Mouse (Mus musculus) forebrain, embryonic 15.5 days (tissue): ENCODE measurements at regions not wholly inside any gene's neighbourhood (a gene's known extent, or its start where the extent isn't known, plus 50 kb on each side); places are given as distances from the start of the nearest gene placed in this dataset.
A peak's percentile ranks its signal among the peaks of the same experiment; 100 is the strongest.

Experiments
- ATAC-seq: fragments of 200-750 bp; cut with Nextera tagmentation; replicated peaks from 2 replicates; pipeline ENCODE4 v1.8.0; 2017; ENCODE audit warnings: mild to moderate bottlenecking, moderate TSS enrichment, moderate library complexity
- H3K27ac ChIP-seq: fragments of 300-500 bp; sonication (generic); replicated peaks from 2 replicates; pipeline ENCODE4 v1.5.1; 2015; ENCODE audit warnings: mild to moderate bottlenecking, inconsistent platforms
- H3K27me3 ChIP-seq: fragments of 300-500 bp; sonication (generic); 2 replicates; pipeline ENCODE4 v1.6.1; 2015; ENCODE audit warnings: inconsistent platforms
- H3K36me3 ChIP-seq: fragments of 300-500 bp; sonication (generic); 2 replicates; pipeline ENCODE4 v1.6.1; 2015; ENCODE audit warnings: mild to moderate bottlenecking, inconsistent platforms
- H3K4me1 ChIP-seq: fragments of 300-500 bp; sonication (generic); 2 replicates; pipeline ENCODE4 v1.6.1; 2015; ENCODE audit warnings: inconsistent platforms
- H3K4me2 ChIP-seq: fragments of 300-500 bp; sonication (generic); replicated peaks from 2 replicates; pipeline ENCODE4 v1.6.1; 2015; ENCODE audit warnings: mild to moderate bottlenecking, inconsistent platforms
- H3K4me3 ChIP-seq: fragments of 300-500 bp; sonication (generic); 2 replicates; pipeline ENCODE4 v1.5.1; 2015; ENCODE audit warnings: mild to moderate bottlenecking, inconsistent platforms
- H3K9ac ChIP-seq: fragments of 300-500 bp; sonication (generic); replicated peaks from 2 replicates; pipeline ENCODE4 v1.6.1; 2015; ENCODE audit warnings: mild to moderate bottlenecking, inconsistent platforms
- H3K9me3 ChIP-seq: fragments of 300-500 bp; sonication (generic); 2 replicates; pipeline ENCODE4 v1.6.1; 2016; ENCODE audit warnings: inconsistent platforms
- WGBS: fragments of 180-500 bp; shearing (Covaris S2); methylation state at CpG from one replicate; pipeline ENCODE4 v1.1.7; 2015; ENCODE audit warnings: mixed read lengths; 5-methylcytosine and 5-hydroxymethylcytosine counted together

DNA sequence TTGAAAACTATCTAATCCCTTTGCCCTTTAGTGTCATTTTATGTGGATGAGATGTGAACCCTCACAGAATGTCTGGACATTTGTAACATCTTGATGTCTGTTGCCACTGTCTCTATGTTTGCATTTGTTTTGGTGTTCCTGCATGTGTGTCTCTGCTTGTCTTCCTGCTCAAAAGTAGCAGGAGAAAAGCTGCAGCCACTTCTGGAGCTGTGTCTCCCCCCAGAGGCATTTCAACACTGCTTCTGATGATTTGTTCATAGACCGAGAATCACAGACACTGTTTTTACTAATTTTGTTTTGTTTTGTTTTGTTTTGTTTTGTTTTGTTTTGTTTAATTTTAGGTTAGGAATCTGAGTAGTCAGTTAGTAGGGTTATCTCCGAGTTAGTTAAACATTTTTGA is 883.8 kb downstream of the Gbe1 start:
- no peak overlapping the region for H3K4me3 ChIP-seq
- no peak overlapping the region for H3K9ac ChIP-seq
- no peak overlapping the region for H3K27ac ChIP-seq
- H3K9me3 ChIP-seq, result no peaks in the 10 kb centered on the region
- H3K27me3 ChIP-seq, result no peaks in the 10 kb centered on the region
- H3K4me2 ChIP-seq, result no peak overlapping the region
- ATAC-seq, result no peak
- WGBS, result 65% methylated on average over 2 of the region's 2 CpGs
- no peaks in the 10 kb centered on the region for H3K4me1 ChIP-seq
- no peaks in the 10 kb centered on the region for H3K36me3 ChIP-seq

DNA sequence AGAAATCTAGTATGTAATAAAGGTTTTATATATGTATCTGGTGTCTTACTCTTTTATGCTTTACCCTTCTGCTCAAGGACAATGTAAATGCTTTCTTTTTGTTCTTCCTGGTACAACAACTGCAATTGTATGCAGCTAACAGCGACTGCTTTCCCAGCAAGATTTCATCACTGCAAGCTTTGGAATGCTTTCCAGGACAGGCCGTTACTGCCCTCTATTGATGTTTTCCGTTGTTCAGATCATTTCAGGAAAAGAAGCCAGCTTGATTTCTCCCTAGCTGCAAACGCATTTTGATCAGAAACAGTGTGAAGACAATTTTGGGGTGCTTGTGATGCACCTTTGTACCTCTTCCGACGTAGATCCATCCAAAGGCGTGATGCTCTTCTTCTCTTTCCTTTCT is 895.1 kb downstream of the Gbe1 start:
- H3K9ac ChIP-seq, result no peak overlapping the region
- no peak for ATAC-seq
- no peaks in the 10 kb centered on the region for H3K9me3 ChIP-seq
- no peaks in the 10 kb centered on the region for H3K36me3 ChIP-seq
- no peaks in the 10 kb centered on the region for H3K4me1 ChIP-seq
- H3K27me3 ChIP-seq, result no peaks in the 10 kb centered on the region
- WGBS, result 49% methylated on average over 7 of the region's 7 CpGs
- no peak overlapping the region for H3K27ac ChIP-seq
- H3K4me3 ChIP-seq, result no peak overlapping the region
- no peak overlapping the region for H3K4me2 ChIP-seq

DNA sequence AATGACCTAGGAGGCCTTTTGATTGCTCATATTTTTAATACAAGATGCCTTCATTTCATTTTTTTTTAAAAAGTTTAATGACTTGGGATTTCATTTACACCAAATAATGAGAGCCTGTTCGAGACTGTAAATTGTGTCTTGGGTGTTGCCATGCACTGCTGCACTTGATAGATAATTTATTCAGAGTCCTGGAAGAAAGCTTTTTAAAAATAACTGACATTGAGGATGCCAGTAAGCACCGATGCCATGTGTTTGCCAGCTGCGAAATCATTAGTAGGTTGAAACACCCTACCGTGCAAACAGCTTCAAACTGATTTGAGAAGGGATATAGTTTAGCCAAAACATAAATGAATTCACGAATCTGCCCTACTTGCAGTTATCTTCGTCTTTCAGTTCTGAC is 910.7 kb downstream of the Gbe1 start:
- no peaks in the 10 kb centered on the region for H3K36me3 ChIP-seq
- no peak overlapping the region for H3K4me3 ChIP-seq
- no peaks in the 10 kb centered on the region for H3K27me3 ChIP-seq
- H3K9ac ChIP-seq, result no peak overlapping the region
- no peak overlapping the region for H3K4me2 ChIP-seq
- H3K9me3 ChIP-seq, result no peaks in the 10 kb centered on the region
- H3K4me1 ChIP-seq, result peaks cover 8% of the 10 kb centered on the region
- H3K27ac ChIP-seq, result no peak overlapping the region
- WGBS, result 27% methylated on average over 6 of the region's 6 CpGs
- no peak for ATAC-seq

DNA sequence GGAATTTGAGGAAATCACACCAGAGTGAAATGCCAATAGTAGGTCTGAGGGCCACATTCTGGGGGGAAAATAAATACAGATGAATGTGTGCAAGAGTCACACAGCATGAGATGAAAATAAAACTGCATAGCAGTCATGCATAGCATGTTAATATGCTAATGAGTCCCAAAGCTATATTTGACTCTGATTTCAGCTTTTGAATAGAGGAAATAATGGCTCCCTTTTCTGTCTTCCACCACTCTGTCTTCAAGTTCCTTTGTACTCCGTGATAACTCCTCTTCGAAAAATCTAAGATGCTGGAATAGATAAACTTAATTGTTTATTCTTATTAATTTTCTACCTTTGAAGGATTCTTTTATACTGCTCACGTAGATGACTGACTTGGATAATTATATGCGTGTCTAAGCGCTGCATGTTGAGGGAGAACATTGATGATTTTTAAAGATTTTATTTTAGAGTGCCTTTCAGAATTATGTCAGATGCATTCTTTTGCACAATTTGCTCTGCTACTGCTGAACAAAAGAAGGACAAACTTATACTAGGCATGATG is 916.4 kb downstream of the Gbe1 start:
- H3K9me3 ChIP-seq, result no peaks in the 10 kb centered on the region
- WGBS, result 73% methylated on average over 5 of the region's 5 CpGs
- H3K36me3 ChIP-seq, result no peaks in the 10 kb centered on the region
- no peak overlapping the region for H3K9ac ChIP-seq
- ATAC-seq, result no peak
- H3K4me1 ChIP-seq, result no peaks in the 10 kb centered on the region
- no peak overlapping the region for H3K4me3 ChIP-seq
- no peaks in the 10 kb centered on the region for H3K27me3 ChIP-seq
- no peak overlapping the region for H3K27ac ChIP-seq
- H3K4me2 ChIP-seq, result no peak overlapping the region

DNA sequence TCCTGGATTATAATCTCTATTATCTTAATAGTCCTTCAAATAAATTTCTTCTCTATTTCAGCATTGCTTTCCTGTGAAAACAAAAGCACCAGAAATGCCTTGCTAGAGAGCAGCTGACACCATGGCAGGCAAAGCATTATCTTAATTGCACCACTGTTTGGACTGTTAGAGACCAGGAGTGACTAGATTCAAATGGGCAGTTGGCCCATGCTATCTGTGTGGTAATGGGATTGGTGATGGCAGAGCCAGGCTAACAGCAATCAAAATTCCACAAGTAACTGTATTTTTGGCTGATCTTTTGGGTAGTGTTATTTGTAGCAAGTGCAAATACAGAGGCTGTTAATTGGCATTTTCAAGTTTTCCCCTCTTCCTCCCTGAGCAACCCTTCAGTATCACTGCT is 929.3 kb downstream of the Gbe1 start:
- ATAC-seq, result peak; percentile 46; the same call in 1 of the 2 replicates
- Histone ChIP-seq H3K9ac (no peak overlapping the region), H3K9me3 (no peaks in the 10 kb centered on the region), H3K4me3 (no peak overlapping the region), H3K4me2 (no peak overlapping the region), H3K27me3 (no peaks in the 10 kb centered on the region), H3K36me3 (no peaks in the 10 kb centered on the region), H3K27ac (no peak overlapping the region), H3K4me1 (peaks cover 8% of the 10 kb centered on the region)

DNA sequence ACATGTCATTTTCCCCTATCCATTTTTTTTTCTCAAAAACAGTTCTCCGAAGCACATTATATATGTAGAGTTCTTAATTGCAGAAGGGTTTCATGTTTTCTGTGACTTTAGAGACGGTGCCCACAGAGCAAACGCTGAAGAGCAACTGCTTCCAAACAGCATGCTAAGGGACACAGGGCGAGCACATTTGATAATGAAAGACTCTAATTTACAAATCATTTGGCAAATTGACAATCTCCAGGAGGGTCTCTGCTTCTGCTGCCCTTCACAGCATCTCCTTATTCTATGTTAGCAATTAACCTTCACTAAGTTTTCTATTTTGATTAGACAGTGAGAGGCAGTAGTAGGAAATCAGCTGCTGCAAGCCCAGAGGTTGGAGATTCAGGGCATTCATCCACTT is 929.7 kb downstream of the Gbe1 start:
- peaks cover 8% of the 10 kb centered on the region for H3K4me1 ChIP-seq
- H3K9ac ChIP-seq, result no peak overlapping the region
- H3K27me3 ChIP-seq, result no peaks in the 10 kb centered on the region
- H3K4me2 ChIP-seq, result no peak overlapping the region
- H3K27ac ChIP-seq, result no peak overlapping the region
- ATAC-seq, result peak; percentile 4; the same call in 1 of the 2 replicates
- H3K9me3 ChIP-seq, result no peaks in the 10 kb centered on the region
- no peak overlapping the region for H3K4me3 ChIP-seq
- H3K36me3 ChIP-seq, result no peaks in the 10 kb centered on the region
- WGBS, result 38% methylated on average over 4 of the region's 4 CpGs

DNA sequence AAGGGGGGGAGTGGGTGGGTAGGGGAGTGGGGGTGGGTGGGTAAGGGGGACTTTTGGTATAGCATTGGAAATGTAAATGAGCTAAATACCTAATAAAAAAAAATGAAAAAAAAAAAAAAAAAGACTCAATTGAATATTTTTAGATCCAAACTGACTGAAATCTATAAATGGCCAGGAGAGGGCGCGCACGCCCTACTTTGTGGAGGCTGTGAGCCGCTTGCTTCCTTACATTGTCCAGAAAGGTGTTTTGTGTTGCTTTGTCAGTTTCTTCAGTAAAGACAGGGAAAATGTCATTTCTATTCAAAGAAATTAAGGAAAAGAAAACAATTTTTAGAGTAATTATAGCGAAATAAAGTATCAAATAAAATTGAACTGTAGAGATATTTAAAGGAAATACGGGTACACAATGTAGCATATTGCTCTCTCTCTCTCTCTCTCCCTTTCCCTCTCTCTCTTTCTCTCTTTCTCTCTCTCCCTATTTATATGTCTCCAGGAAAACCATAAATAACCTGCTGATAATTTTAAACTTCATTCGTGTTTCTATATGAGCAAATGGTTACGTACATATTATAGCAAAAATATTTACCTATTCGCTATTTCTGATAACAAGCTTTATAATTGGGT is 933.9 kb downstream of the Gbe1 start:
- Histone ChIP-seq H3K9me3 (no peaks in the 10 kb centered on the region), H3K36me3 (no peaks in the 10 kb centered on the region), H3K4me3 (no peak overlapping the region), H3K4me1 (peaks cover 8% of the 10 kb centered on the region), H3K4me2 (no peak overlapping the region), H3K27ac (no peak overlapping the region), H3K9ac (no peak overlapping the region), H3K27me3 (no peaks in the 10 kb centered on the region)
- peak; percentile 83 for ATAC-seq
- WGBS, result 37% methylated on average over 9 of the region's 9 CpGs

DNA sequence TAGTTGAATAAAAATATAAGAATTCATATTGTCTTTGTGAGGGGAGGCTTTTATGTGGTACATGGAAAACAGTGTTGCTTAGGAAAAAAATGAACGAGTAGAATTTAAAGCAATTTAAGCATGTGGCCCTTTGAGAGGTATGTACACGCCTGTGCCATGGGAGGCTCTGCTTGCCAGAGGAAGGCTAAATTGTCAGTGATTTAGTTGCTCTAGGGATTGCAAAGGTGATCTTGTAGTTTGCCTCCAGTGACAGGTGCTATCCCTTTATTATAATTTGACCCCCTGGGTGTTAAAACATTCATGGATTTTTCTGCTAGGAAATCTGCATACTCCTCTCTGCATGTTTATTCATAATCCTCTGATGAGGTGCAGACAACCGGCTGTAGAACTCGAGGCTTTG is 942.0 kb downstream of the Gbe1 start:
- Histone ChIP-seq H3K4me1 (no peaks in the 10 kb centered on the region), H3K27ac (no peak overlapping the region), H3K9me3 (no peaks in the 10 kb centered on the region), H3K4me3 (no peak overlapping the region), H3K4me2 (no peak overlapping the region), H3K36me3 (no peaks in the 10 kb centered on the region), H3K9ac (no peak overlapping the region), H3K27me3 (no peaks in the 10 kb centered on the region)
- no peak for ATAC-seq
- 50% methylated on average over 4 of the region's 4 CpGs for WGBS

DNA sequence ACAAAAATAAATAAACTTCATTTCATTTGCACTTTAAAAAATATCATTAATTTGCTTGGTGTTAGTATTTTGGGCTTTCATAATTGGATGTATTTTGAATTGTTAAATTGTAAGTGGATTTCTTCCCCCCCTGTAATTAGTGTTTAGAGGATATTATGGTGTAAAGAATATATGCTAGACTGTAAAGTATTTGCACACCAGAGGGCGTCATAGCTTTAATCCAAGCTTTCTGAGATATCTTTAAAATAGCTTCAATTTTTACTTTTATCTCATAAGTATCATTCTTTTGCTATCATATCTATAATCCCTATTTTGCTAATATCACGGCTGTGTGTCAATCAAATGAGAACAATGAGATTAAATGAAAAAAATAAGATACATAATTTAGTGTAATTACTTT is 942.4 kb downstream of the Gbe1 start:
- ATAC-seq, result no peak
- no peaks in the 10 kb centered on the region for H3K27me3 ChIP-seq
- no peak overlapping the region for H3K4me2 ChIP-seq
- H3K9me3 ChIP-seq, result no peaks in the 10 kb centered on the region
- no peak overlapping the region for H3K9ac ChIP-seq
- H3K27ac ChIP-seq, result no peak overlapping the region
- no peaks in the 10 kb centered on the region for H3K36me3 ChIP-seq
- WGBS, result 62% methylated on average over 2 of the region's 2 CpGs
- no peak overlapping the region for H3K4me3 ChIP-seq
- H3K4me1 ChIP-seq, result no peaks in the 10 kb centered on the region

DNA sequence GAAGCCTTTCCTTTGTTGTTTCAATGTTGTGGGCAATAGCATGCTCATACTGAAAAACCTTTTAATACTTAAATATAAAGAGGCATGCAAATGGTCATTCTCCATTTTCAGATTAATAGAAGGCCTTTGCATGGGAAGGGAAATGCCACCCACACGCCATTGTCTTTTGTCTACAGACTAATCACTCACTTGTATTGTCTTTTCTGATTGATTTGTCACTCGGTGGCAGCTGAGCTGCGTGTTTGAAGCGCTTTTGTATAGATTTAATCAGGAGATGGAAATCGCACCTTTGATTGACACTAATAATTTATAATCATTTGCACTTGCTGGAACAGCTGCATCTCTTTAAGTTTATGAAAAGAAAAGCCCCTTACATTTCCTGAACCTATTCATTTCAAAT is 953.4 kb downstream of the Gbe1 start:
- H3K4me3 ChIP-seq, result no peak overlapping the region
- H3K9me3 ChIP-seq, result no peaks in the 10 kb centered on the region
- H3K4me2 ChIP-seq, result no peak overlapping the region
- peaks cover 4% of the 10 kb centered on the region; the same call in 1 of the 2 replicates for H3K4me1 ChIP-seq
- H3K27me3 ChIP-seq, result no peaks in the 10 kb centered on the region
- H3K9ac ChIP-seq, result no peak overlapping the region
- no peak overlapping the region for H3K27ac ChIP-seq
- 9% methylated on average over 5 of the region's 5 CpGs for WGBS
- ATAC-seq, result peak; percentile 63
- H3K36me3 ChIP-seq, result no peaks in the 10 kb centered on the region
